Mouse (Mus musculus) lung, postnatal 10 days (tissue): ENCODE results near the gene Asf1b.
"Not testable (repeated sequence)": the region's sequence is repeated elsewhere in the genome, so short reads cannot be mapped to it uniquely, and the experiment has no call there.

Source experiments
- DNase-seq: peaks from one replicate; pipeline ENCODE4 v3.0.0; 2021

The Asf1b gene

GRCm38 (mm10) chr8:83964015-83964765, 8.9 kb downstream of the Asf1b start:
- peak; percentile 84 for DNase-seq

GRCm38 (mm10) chr8:83967701-83968100, 12.4 kb downstream of the Asf1b start:
- DNase-seq: no peak

- DNase-seq: no peak
Observed at GRCm38 (mm10) chr8:83971121-83971520, 15.8 kb downstream of the Asf1b start.

GRCm38 (mm10) chr8:83971661-83972060, 16.4 kb downstream of the Asf1b start:
- DNase-seq: no peak

GRCm38 (mm10) chr8:83972150-83973120, 17.1 kb downstream of the Asf1b start, which contains the start of gene Prkaca:
Prkaca (plus strand) TSS chr8:83972993.
- peak; percentile 99 for DNase-seq

GRCm38 (mm10) chr8:83973161-83974031, 18.1 kb downstream of the Asf1b start:
- DNase-seq: peak; percentile 34

GRCm38 (mm10) chr8:83974521-83974920, 19.2 kb downstream of the Asf1b start:
- DNase-seq: peak; percentile 54

- DNase-seq: peak; percentile 39
Observed at GRCm38 (mm10) chr8:83976101-83976630, 20.9 kb downstream of the Asf1b start.

GRCm38 (mm10) chr8:83976779-83977350, 21.6 kb downstream of the Asf1b start:
- DNase-seq: no peak

GRCm38 (mm10) chr8:83977646-83978045, 22.3 kb downstream of the Asf1b start:
- DNase-seq: peak; percentile 59

- DNase-seq: no peak
Observed at GRCm38 (mm10) chr8:83978200-83978599, 22.9 kb downstream of the Asf1b start.

GRCm38 (mm10) chr8:83980250-83980649, 24.9 kb downstream of the Asf1b start:
- DNase-seq: no peak

- DNase-seq: no peak
Observed at GRCm38 (mm10) chr8:83980845-83981244, 25.5 kb downstream of the Asf1b start.

GRCm38 (mm10) chr8:83981533-83981932, 26.2 kb downstream of the Asf1b start:
- no peak for DNase-seq

GRCm38 (mm10) chr8:83982449-83982848, 27.1 kb downstream of the Asf1b start:
- no peak for DNase-seq

- not testable (repeated sequence) for DNase-seq
Observed at GRCm38 (mm10) chr8:83983222-83983621, 27.9 kb downstream of the Asf1b start.

- DNase-seq: no peak
Observed at GRCm38 (mm10) chr8:83989243-83989642, 33.9 kb downstream of the Asf1b start.

GRCm38 (mm10) chr8:83990170-83990569, 34.9 kb downstream of the Asf1b start:
- DNase-seq: no peak

GRCm38 (mm10) chr8:83992488-83992887, 37.2 kb downstream of the Asf1b start:
- DNase-seq: no peak

- DNase-seq: no peak
Observed at GRCm38 (mm10) chr8:83994030-83994429, 38.7 kb downstream of the Asf1b start.

GRCm38 (mm10) chr8:83995973-83996372, 40.7 kb downstream of the Asf1b start:
- DNase-seq: no peak
